Mouse (Mus musculus): ENCODE data around the gene Olfr600. TPM values are rescaled to one million over a fixed set of nuclear protein-coding genes. Genes with fewer than 3 reads are reported as not detected.
"Not testable (repeated sequence)": the region's sequence is repeated elsewhere in the genome, so short reads cannot be mapped to it uniquely, and the experiment has no call there.

Gene Olfr600
- total RNA-seq (2021) = not detected

GRCm38 (mm10) chr7:103349569-103349968 is at the start of gene Olfr600:
Gene Olfr600 (minus strand): TSS chr7:103349669.
- no peak for DNase-seq
- intact Hi-C loops (cut with DNase I) = no loop called here

- DNase-seq = no peak
- intact Hi-C loops (cut with DNase I) = no loop called here
Observed at GRCm38 (mm10) chr7:103398981-103399380, 49.5 kb upstream of the Olfr600 start.

- no peak for DNase-seq
- intact Hi-C loops (cut with DNase I) = no loop called here
Observed at GRCm38 (mm10) chr7:103397758-103398157, 48.3 kb upstream of the Olfr600 start.

- DNase-seq = no peak
- intact Hi-C loops (cut with DNase I) = no loop called here
Observed at GRCm38 (mm10) chr7:103386077-103386476, 36.6 kb upstream of the Olfr600 start, which contains the start of gene Olfr603. Gene Olfr603 (minus strand): TSS chr7:103386177.

GRCm38 (mm10) chr7:103362555-103362954 is 13.1 kb upstream of the Olfr600 start, which contains the start of gene Olfr601:
Gene Olfr601 (minus strand): TSS chr7:103362655.
- DNase-seq = no peak

GRCm38 (mm10) chr7:103335617-103336016 is 13.9 kb downstream of the Olfr600 start, which contains the start of gene Olfr599:
Gene Olfr599 (plus strand): TSS chr7:103335917.
- intact Hi-C loops (cut with DNase I) = no loop called here
- DNase-seq = no peak

More at GRCm38 (mm10) chr7:103362555-103362954, 13.1 kb upstream of the Olfr600 start, which contains the start of gene Olfr601:
- intact Hi-C loops (cut with DNase I) = no loop called here

GRCm38 (mm10) chr7:103323268-103323667 is 26.2 kb downstream of the Olfr600 start, which contains the start of gene Olfr598:
Gene Olfr598 (plus strand): TSS chr7:103323568.
- intact Hi-C loops (cut with DNase I) = no loop called here
- no peak for DNase-seq

- DNase-seq; intact Hi-C loops (cut with DNase I): not testable (repeated sequence)
Observed at GRCm38 (mm10) chr7:103316015-103316414, 33.5 kb downstream of the Olfr600 start, which contains the start of gene Olfr597. Gene Olfr597 (plus strand): TSS chr7:103316315.

GRCm38 (mm10) chr7:103305348-103305747 is 44.1 kb downstream of the Olfr600 start, which contains the start of gene Olfr596:
Gene Olfr596 (plus strand): TSS chr7:103305648.
- intact Hi-C loops (cut with DNase I); DNase-seq: not testable (repeated sequence)

Other genes starting within 250 kb of the Olfr600 start
- gene Olfr586, start 224.0 kb downstream of the Olfr600 start, total RNA-seq (2021) = not detected
- gene Olfr588-ps1, start 208.8 kb downstream of the Olfr600 start, total RNA-seq (2021) = not detected
- not detected for gene Olfr589, start 193.3 kb downstream of the Olfr600 start, total RNA-seq (2021)
- not detected for gene Olfr591, start 171.3 kb downstream of the Olfr600 start, total RNA-seq (2021)
- gene Olfr592, start 164.9 kb downstream of the Olfr600 start, total RNA-seq (2021) = not detected
- gene Olfr593, start 137.8 kb downstream of the Olfr600 start, total RNA-seq (2021) = not detected
- not detected for gene Olfr594, start 132.7 kb downstream of the Olfr600 start, total RNA-seq (2021)
- not detected for gene Usp17ld, start 97.2 kb downstream of the Olfr600 start, total RNA-seq (2021)
- not detected for gene Olfr596, start 44.0 kb downstream of the Olfr600 start, total RNA-seq (2021)
- not detected for gene Olfr597, start 33.4 kb downstream of the Olfr600 start, total RNA-seq (2021)
- gene Olfr598, start 26.1 kb downstream of the Olfr600 start, total RNA-seq (2021) = not detected
- gene Olfr599, start 13.8 kb downstream of the Olfr600 start, total RNA-seq (2021) = not detected
- gene Olfr601, start 13.0 kb upstream of the Olfr600 start, total RNA-seq (2021) = not detected
- not detected for gene Olfr603, start 36.5 kb upstream of the Olfr600 start, total RNA-seq (2021)
- gene Usp17lc, start 65.4 kb upstream of the Olfr600 start, total RNA-seq (2021) = not detected
- not detected for gene Olfr605, start 95.8 kb upstream of the Olfr600 start, total RNA-seq (2021)
- gene Olfr606, start 99.4 kb upstream of the Olfr600 start, total RNA-seq (2021) = not detected
- not detected for gene Olfr607, start 114.5 kb upstream of the Olfr600 start, total RNA-seq (2021)
- gene Olfr608, start 120.2 kb upstream of the Olfr600 start, total RNA-seq (2021) = not detected
- not detected for gene Olfr609, start 148.4 kb upstream of the Olfr600 start, total RNA-seq (2021)
- not detected for gene Olfr610, start 162.5 kb upstream of the Olfr600 start, total RNA-seq (2021)
- gene Olfr611, start 171.2 kb upstream of the Olfr600 start, total RNA-seq (2021) = not detected
- gene Olfr612, start 193.0 kb upstream of the Olfr600 start, total RNA-seq (2021) = not detected
- not detected for gene Olfr613, start 198.4 kb upstream of the Olfr600 start, total RNA-seq (2021)
- gene Olfr615, start 206.4 kb upstream of the Olfr600 start, total RNA-seq (2021) = not detected
- not detected for gene Olfr616, start 219.5 kb upstream of the Olfr600 start, total RNA-seq (2021)
- not detected for gene Olfr617, start 223.4 kb upstream of the Olfr600 start, total RNA-seq (2021)
- not detected for gene Olfr618, start 240.4 kb upstream of the Olfr600 start, total RNA-seq (2021)

Measured in left cerebral cortex, postnatal 4 days (tissue).